Mouse (Mus musculus) spleen, adult 2 months (tissue): ENCODE measurements around the gene Ankrd52.

Experiments used
- CTCF ChIP-seq: fragments of 200-500 bp; IDR thresholded peaks from 2 replicates; pipeline ENCODE4 v1.5.1; 2011; ENCODE audit warnings: mild to moderate bottlenecking, inconsistent platforms; ENCODE audit not compliant: insufficient read depth, insufficient read length, insufficient replicate concordance; ENCODE audit errors: extremely low read depth
- POLR2A ChIP-seq: fragments of 200-500 bp; IDR thresholded peaks from 2 replicates; pipeline ENCODE4 v1.6.1; 2011; ENCODE audit warnings: low read depth, low read length, inconsistent platforms

DNA sequence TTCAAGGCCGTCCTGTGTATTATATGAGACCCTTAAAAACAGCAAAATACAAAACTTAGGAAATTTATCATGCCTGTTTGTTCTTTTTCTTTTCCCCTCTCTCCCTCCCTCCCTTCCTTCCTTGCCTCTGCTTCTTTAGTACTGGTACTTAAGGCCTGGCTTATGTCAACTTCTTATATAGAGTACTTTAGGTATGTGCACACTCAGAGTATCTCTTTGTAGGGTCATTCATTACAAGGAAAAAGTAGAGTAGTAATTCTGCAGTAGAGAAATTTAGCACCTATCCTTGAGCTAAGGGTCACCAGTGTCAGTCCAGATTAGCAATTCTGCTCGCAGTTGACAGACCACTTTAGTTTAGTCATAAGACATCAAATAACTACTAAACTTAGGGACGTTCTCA lies 48.3 kb downstream of the Ankrd52 start:
- TF ChIP-seq CTCF (no peak), POLR2A (no peak)
